Mouse (Mus musculus): ENCODE results near the gene Osbpl8. TPM values are rescaled to one million over a fixed set of nuclear protein-coding genes. Genes with fewer than 3 reads are reported as not detected.

The Osbpl8 gene
- polyA plus RNA-seq, 1 experiment: 18.4 TPM

DNA sequence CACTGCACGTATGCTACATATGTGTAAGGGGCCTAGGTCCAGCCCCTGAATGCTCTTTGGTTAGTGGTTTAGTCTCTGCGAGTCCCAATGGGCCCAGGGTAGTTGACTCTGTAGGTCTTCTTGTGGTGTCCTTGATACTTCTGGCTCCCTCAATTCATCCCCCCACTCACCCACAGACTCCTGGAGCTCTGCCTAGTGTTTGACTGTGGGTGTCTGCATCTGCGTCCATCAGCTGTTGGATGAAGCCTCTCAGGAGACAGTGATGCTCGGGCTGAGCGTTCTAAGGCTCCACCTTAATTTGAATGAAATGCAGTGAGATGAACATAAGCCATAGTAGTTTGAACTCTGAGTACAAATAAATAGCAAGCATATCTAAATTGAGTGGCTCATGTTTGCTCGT is 90.7 kb downstream of the Osbpl8 start:
- no peak for DNase-seq
- WGBS: 63% methylated on average over 6 of the region's 6 CpGs
- Histone ChIP-seq H3K27ac (ENCODE audit: insufficient read depth, low read length) (no peak overlapping the region), H3K4me1 (ENCODE audit: control insufficient read depth, insufficient read depth, low read length) (peaks cover 3% of the 10 kb centered on the region), H3K4me3 (replicated peaks; ENCODE audit: insufficient read depth, low read depth, low read length) (no peak overlapping the region), H3K27me3 (ENCODE audit: control insufficient read depth, insufficient read depth, low read length) (no peaks in the 10 kb centered on the region)
- TF ChIP-seq POLR2A (IDR thresholded peaks at IDR 0.05; ENCODE audit: borderline replicate concordance, insufficient read depth, low read length): no peak

DNA sequence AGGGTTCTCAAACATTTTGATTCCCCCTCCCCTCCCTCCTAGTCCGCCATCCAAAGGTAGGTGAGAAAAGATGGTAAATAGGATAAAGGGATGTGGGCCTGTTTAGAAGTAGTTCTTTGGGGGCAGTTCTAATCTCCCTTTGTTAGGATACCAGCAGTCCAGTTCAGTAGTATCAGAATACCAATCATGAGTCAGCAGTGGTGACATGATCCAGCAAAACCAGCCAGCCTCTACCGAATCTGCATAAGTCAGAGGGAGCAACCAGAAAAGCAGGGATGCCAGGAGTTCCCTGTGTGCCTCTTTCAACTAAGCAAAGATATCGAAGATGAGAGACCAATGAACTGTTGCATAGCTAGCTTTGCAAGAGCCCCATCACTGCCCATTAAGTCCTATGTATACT is 91.6 kb downstream of the Osbpl8 start:
- 85% methylated on average over 3 of the region's 3 CpGs for WGBS
- peaks cover 3% of the 10 kb centered on the region for H3K4me1 ChIP-seq (ENCODE audit: control insufficient read depth, insufficient read depth, low read length)
- H3K27me3 ChIP-seq (ENCODE audit: control insufficient read depth, insufficient read depth, low read length): no peaks in the 10 kb centered on the region
- DNase-seq: no peak
- H3K4me3 ChIP-seq (replicated peaks; ENCODE audit: insufficient read depth, low read depth, low read length): no peak overlapping the region
- no peak overlapping the region for H3K27ac ChIP-seq (ENCODE audit: insufficient read depth, low read length)
- TF ChIP-seq POLR2A (IDR thresholded peaks at IDR 0.05; ENCODE audit: borderline replicate concordance, insufficient read depth, low read length) (no peak), CTCF (IDR thresholded peaks at IDR 0.05; ENCODE audit: borderline replicate concordance, insufficient read depth, low read depth, low read length) (no peak)

DNA sequence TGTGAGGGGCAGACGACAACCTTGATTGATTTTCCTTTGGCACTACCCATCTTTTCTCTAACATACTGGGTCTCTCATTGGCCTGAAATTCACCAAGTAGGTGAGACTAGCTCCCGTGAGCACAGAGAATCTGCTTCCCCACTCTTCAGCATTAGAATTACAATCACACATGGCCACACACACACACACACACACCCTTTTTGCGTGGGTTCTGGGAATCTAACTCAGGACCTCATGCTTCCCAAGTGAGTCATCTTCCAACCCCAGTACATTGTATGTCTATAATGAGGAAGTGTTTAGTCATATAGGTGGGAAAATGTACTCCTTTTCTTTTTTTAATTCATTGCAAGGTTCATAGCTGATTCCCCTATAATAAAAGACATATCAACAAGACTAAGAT is 92.8 kb downstream of the Osbpl8 start:
- H3K4me1 ChIP-seq (ENCODE audit: control insufficient read depth, insufficient read depth, low read length): peaks cover 5% of the 10 kb centered on the region
- 92% methylated on average over 3 of the region's 3 CpGs for WGBS
- DNase-seq: no peak
- H3K4me3 ChIP-seq (replicated peaks; ENCODE audit: insufficient read depth, low read depth, low read length): no peak overlapping the region
- H3K27me3 ChIP-seq (ENCODE audit: control insufficient read depth, insufficient read depth, low read length): no peaks in the 10 kb centered on the region
- TF ChIP-seq CTCF (IDR thresholded peaks at IDR 0.05; ENCODE audit: borderline replicate concordance, insufficient read depth, low read depth, low read length): no peak
- no peak for TF ChIP-seq POLR2A (IDR thresholded peaks at IDR 0.05; ENCODE audit: borderline replicate concordance, insufficient read depth, low read length)
- H3K27ac ChIP-seq (ENCODE audit: insufficient read depth, low read length): no peak overlapping the region

DNA sequence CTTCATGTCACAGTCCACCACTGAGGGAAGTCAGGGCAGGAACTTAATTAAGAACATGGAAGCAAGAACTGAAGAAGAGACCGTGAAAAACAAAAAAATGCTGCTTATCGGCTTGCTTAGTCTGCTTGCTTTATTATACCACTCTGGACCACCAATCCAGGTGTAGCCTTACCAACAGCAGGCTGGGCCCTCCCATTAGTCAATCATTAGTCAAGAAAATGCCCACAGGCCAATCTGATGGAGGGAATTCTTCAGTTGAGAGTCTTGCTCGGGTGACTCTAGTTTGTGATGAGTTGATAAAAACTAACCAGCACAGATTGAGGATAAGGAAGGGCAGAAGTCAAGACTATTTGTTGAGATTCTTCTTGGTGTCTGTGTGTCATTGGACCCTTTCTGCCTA is 93.7 kb downstream of the Osbpl8 start:
- no peak for DNase-seq
- no peaks in the 10 kb centered on the region for H3K27me3 ChIP-seq (ENCODE audit: control insufficient read depth, insufficient read depth, low read length)
- H3K4me3 ChIP-seq (replicated peaks; ENCODE audit: insufficient read depth, low read depth, low read length): no peak overlapping the region
- TF ChIP-seq POLR2A (IDR thresholded peaks at IDR 0.05; ENCODE audit: borderline replicate concordance, insufficient read depth, low read length) (no peak), CTCF (IDR thresholded peaks at IDR 0.05; ENCODE audit: borderline replicate concordance, insufficient read depth, low read depth, low read length) (no peak)
- WGBS: 96% methylated on average over 3 of the region's 3 CpGs
- peaks cover 4% of the 10 kb centered on the region; the same call in 1 of the 2 replicates for H3K4me1 ChIP-seq (ENCODE audit: control insufficient read depth, insufficient read depth, low read length)
- H3K27ac ChIP-seq (ENCODE audit: insufficient read depth, low read length): no peak overlapping the region

DNA sequence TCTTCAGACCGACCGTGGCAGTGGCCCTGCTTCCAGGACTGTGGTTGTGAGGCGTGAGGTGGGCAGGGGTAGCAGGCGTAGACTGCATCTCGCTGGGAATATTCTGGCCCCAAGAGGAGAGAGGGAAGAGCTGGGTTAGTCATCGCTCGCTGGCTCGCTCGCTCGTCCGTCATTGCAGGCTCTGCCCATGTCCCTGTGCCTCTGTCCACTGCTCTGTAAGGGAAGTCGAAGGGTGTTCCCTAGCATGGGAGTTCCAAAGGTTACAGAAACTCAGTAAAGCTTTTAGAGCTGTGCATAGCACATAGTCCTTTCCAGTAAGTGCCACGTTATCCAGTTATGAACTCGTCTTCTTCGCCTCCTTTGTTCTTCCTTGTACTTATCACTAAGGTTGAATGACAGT is 107.1 kb downstream of the Osbpl8 start:
- WGBS: 90% methylated on average over 15 of the region's 15 CpGs
- no peak for DNase-seq
- Histone ChIP-seq H3K4me1 (ENCODE audit: control insufficient read depth, insufficient read depth, low read length) (no peaks in the 10 kb centered on the region), H3K27me3 (ENCODE audit: control insufficient read depth, insufficient read depth, low read length) (no peaks in the 10 kb centered on the region), H3K27ac (ENCODE audit: insufficient read depth, low read length) (no peak overlapping the region), H3K4me3 (replicated peaks; ENCODE audit: insufficient read depth, low read depth, low read length) (no peak overlapping the region)
- TF ChIP-seq POLR2A (IDR thresholded peaks at IDR 0.05; ENCODE audit: borderline replicate concordance, insufficient read depth, low read length): no peak
- TF ChIP-seq CTCF (IDR thresholded peaks at IDR 0.05; ENCODE audit: borderline replicate concordance, insufficient read depth, low read depth, low read length): no peak

DNA sequence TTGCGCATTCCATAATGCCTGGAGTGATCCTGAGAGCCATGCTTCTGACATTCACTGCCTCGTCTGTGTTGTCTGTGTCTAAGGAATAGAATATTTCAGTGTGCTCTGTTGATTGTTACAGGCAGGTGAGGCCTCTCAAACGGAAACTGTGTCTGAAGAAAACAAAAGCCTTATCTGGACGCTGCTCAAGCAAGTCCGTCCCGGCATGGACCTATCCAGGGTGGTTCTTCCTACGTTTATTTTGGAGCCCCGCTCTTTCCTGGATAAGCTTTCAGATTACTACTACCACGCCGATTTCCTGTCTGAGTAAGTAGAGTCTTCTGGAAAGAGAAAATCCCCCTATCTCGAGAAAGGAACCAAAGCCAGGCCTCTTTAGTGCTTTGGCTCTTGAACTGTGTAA is 108.4 kb downstream of the Osbpl8 start:
- no peak for TF ChIP-seq POLR2A (IDR thresholded peaks at IDR 0.05; ENCODE audit: borderline replicate concordance, insufficient read depth, low read length)
- TF ChIP-seq CTCF (IDR thresholded peaks at IDR 0.05; ENCODE audit: borderline replicate concordance, insufficient read depth, low read depth, low read length): no peak
- Histone ChIP-seq H3K27me3 (ENCODE audit: control insufficient read depth, insufficient read depth, low read length) (no peaks in the 10 kb centered on the region), H3K4me3 (replicated peaks; ENCODE audit: insufficient read depth, low read depth, low read length) (no peak overlapping the region), H3K4me1 (ENCODE audit: control insufficient read depth, insufficient read depth, low read length) (no peaks in the 10 kb centered on the region), H3K27ac (ENCODE audit: insufficient read depth, low read length) (no peak overlapping the region)
- DNase-seq: no peak
- WGBS: 87% methylated on average over 11 of the region's 11 CpGs

DNA sequence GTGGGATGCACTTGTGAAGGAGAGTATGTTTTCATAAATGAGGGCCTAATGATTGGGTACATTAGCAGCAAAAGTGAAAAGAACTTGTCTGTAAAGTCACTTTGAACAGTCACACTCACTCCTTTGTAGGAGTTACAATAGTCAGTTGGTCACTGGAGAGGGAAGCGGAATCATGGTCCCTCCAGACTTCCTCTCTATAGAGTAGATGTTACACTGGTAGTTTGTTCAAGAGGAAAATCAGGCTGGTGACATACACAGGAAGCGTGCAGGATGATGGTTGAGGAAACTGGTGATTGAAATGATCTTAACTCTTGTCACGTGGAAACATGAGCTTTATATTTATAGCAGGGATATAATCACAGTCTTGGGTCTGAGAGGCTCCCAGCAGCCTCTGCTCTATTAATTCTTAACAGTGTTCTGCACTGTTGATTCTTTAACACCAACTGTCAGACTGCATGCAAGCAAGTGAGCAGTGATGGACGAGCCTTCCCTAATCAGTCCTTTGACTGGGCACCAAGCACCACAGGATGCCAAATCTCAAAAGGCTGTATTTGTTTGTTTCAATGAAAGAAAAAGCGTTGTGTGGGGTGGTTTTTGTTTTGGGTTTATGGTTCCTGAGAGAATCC is 109.0 kb downstream of the Osbpl8 start:
- no peak for DNase-seq
- H3K4me3 ChIP-seq (replicated peaks; ENCODE audit: insufficient read depth, low read depth, low read length): no peak overlapping the region
- no peaks in the 10 kb centered on the region for H3K4me1 ChIP-seq (ENCODE audit: control insufficient read depth, insufficient read depth, low read length)
- TF ChIP-seq CTCF (IDR thresholded peaks at IDR 0.05; ENCODE audit: borderline replicate concordance, insufficient read depth, low read depth, low read length) (no peak), POLR2A (IDR thresholded peaks at IDR 0.05; ENCODE audit: borderline replicate concordance, insufficient read depth, low read length) (no peak)
- no peak overlapping the region for H3K27ac ChIP-seq (ENCODE audit: insufficient read depth, low read length)
- 50% methylated on average over 5 of the region's 5 CpGs for WGBS
- H3K27me3 ChIP-seq (ENCODE audit: control insufficient read depth, insufficient read depth, low read length): no peaks in the 10 kb centered on the region

DNA sequence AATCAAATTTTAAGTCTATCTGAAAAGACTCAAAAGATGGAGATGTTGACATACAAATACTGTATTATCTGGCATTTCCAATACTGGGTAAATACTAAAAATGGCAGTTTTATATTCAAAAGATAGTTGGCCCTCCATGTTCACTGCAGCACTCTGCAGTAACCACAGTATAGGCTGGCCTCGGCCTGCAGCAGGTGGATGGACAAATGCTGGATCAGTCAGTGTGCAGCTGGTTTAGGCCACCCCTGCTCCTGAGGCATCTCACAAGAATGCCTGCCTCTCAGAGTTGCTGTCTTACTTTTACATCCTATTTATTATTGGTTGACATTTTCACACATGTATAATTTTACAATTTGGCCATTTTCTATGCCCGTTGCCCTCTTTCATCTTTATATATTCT is 111.3 kb downstream of the Osbpl8 start:
- 75% methylated on average over 2 of the region's 2 CpGs for WGBS

More for the DNA sequence above, 111.3 kb downstream of the Osbpl8 start:
- DNase-seq: no peak
- TF ChIP-seq CTCF (IDR thresholded peaks at IDR 0.05; ENCODE audit: borderline replicate concordance, insufficient read depth, low read depth, low read length) (no peak), POLR2A (IDR thresholded peaks at IDR 0.05; ENCODE audit: borderline replicate concordance, insufficient read depth, low read length) (no peak)
- Histone ChIP-seq H3K4me1 (ENCODE audit: control insufficient read depth, insufficient read depth, low read length) (no peaks in the 10 kb centered on the region), H3K27ac (ENCODE audit: insufficient read depth, low read length) (no peak overlapping the region), H3K27me3 (ENCODE audit: control insufficient read depth, insufficient read depth, low read length) (no peaks in the 10 kb centered on the region), H3K4me3 (replicated peaks; ENCODE audit: insufficient read depth, low read depth, low read length) (no peak overlapping the region)

All from cerebellum, adult 2 months (tissue).